Mouse (Mus musculus) limb, embryonic 10.5 days (tissue): ENCODE measurements around the gene Spata20. TPM values are rescaled to one million over a fixed set of nuclear protein-coding genes. Genes with fewer than 3 reads are reported as not detected.

Experiments
- DNase-seq: peaks from one replicate; pipeline ENCODE4 v3.0.0-alpha.2; 2017; ENCODE audit warnings: low spot score
- H3K27ac ChIP-seq: fragments of 300-500 bp; sonication (generic); 2 replicates; pipeline ENCODE4 v1.5.1; 2016; ENCODE audit warnings: mild to moderate bottlenecking
- H3K27me3 ChIP-seq: fragments of 300-500 bp; sonication (generic); 2 replicates; pipeline ENCODE4 v1.6.1; 2016; ENCODE audit warnings: low read depth, mild to moderate bottlenecking; ENCODE audit not compliant: poor library complexity, severe bottlenecking
- H3K36me3 ChIP-seq: fragments of 300-500 bp; sonication (generic); 2 replicates; pipeline ENCODE4 v1.6.1; 2016; ENCODE audit warnings: mild to moderate bottlenecking, moderate library complexity
- H3K4me1 ChIP-seq: fragments of 300-500 bp; sonication (generic); 2 replicates; pipeline ENCODE4 v1.6.1; 2016
- H3K4me3 ChIP-seq: fragments of 300-500 bp; sonication (generic); 2 replicates; pipeline ENCODE4 v1.5.1; 2016; ENCODE audit warnings: mild to moderate bottlenecking, moderate library complexity
- H3K9me3 ChIP-seq: fragments of 300-500 bp; sonication (generic); replicated peaks from 2 replicates; pipeline ENCODE4 v1.6.1; 2016; ENCODE audit warnings: mild to moderate bottlenecking
- WGBS: fragments of 180-500 bp; shearing (Covaris S2); methylation state at CpG from one replicate; pipeline ENCODE4 v1.1.7; 2016; 5-methylcytosine and 5-hydroxymethylcytosine counted together
- polyA plus RNA-seq: library from polyadenylated mRNA; unstranded; fragments of >200 nt; fragmentation: Nextera tagmentation; extraction: Ambion mirVana; gene quantifications from 2 replicates; pipeline ENCODE4 v1.2.1, GENCODE M21; 2016

Spata20 gene
- polyA plus RNA-seq, 1 experiment from 2014 or later, result not detected

- 93% methylated on average over 11 of the region's 11 CpGs for WGBS
- H3K4me3 ChIP-seq, result no peak overlapping the region
- peaks cover 36% of the 10 kb centered on the region for H3K4me1 ChIP-seq
- peaks cover 82% of the 10 kb centered on the region for H3K36me3 ChIP-seq
- no peak overlapping the region for H3K27ac ChIP-seq
- DNase-seq, result no peak
- no peaks in the 10 kb centered on the region for H3K9me3 ChIP-seq
- H3K27me3 ChIP-seq, result no peaks in the 10 kb centered on the region
These were observed 24.1 kb downstream of the Spata20 start for GRCm38 (mm10) chr11:94461856-94462255.

GRCm38 (mm10) chr11:94457001-94457400 is 29.0 kb downstream of the Spata20 start:
- DNase-seq, result no peak
- Histone ChIP-seq H3K4me3 (no peak overlapping the region), H3K9me3 (no peaks in the 10 kb centered on the region), H3K4me1 (peaks cover 16% of the 10 kb centered on the region), H3K27me3 (no peaks in the 10 kb centered on the region), H3K27ac (0 out of 2 replicates have a peak overlapping the region, but pooled peaks have one; percentile 50), H3K36me3 (peaks cover 89% of the 10 kb centered on the region)
- 84% methylated on average over 15 of the region's 15 CpGs for WGBS

GRCm38 (mm10) chr11:94456347-94456746 is 29.6 kb downstream of the Spata20 start:
- H3K4me1 ChIP-seq, result peaks cover 22% of the 10 kb centered on the region
- H3K27me3 ChIP-seq, result no peaks in the 10 kb centered on the region
- no peak for DNase-seq
- peaks cover 89% of the 10 kb centered on the region for H3K36me3 ChIP-seq
- H3K9me3 ChIP-seq, result no peaks in the 10 kb centered on the region
- WGBS, result 72% methylated on average over 3 of the region's 3 CpGs
- H3K4me3 ChIP-seq, result no peak overlapping the region
- no peak overlapping the region for H3K27ac ChIP-seq

GRCm38 (mm10) chr11:94455161-94455820 is 30.7 kb downstream of the Spata20 start:
- Histone ChIP-seq H3K9me3 (no peaks in the 10 kb centered on the region), H3K4me3 (no peak overlapping the region), H3K27ac (0 out of 2 replicates have a peak overlapping the region, but pooled peaks have one; percentile 54), H3K27me3 (no peaks in the 10 kb centered on the region), H3K36me3 (peaks cover 88% of the 10 kb centered on the region), H3K4me1 (peaks cover 32% of the 10 kb centered on the region)
- 79% methylated on average over 10 of the region's 10 CpGs for WGBS
- no peak for DNase-seq

GRCm38 (mm10) chr11:94454756-94455155 is 31.2 kb downstream of the Spata20 start:
- Histone ChIP-seq H3K4me3 (no peak overlapping the region), H3K27me3 (no peaks in the 10 kb centered on the region), H3K27ac (no peak overlapping the region), H3K9me3 (no peaks in the 10 kb centered on the region), H3K4me1 (peaks cover 38% of the 10 kb centered on the region), H3K36me3 (peaks cover 88% of the 10 kb centered on the region)
- WGBS, result 64% methylated on average over 5 of the region's 5 CpGs
- no peak for DNase-seq

- Histone ChIP-seq H3K4me3 (no peak overlapping the region), H3K27me3 (no peaks in the 10 kb centered on the region), H3K4me1 (peaks cover 37% of the 10 kb centered on the region), H3K36me3 (peaks cover 80% of the 10 kb centered on the region), H3K9me3 (no peaks in the 10 kb centered on the region), H3K27ac (no peak overlapping the region)
- DNase-seq, result no peak
- 44% methylated on average over 12 of the region's 12 CpGs for WGBS
These were observed 34.7 kb downstream of the Spata20 start for GRCm38 (mm10) chr11:94451091-94451773.

- Histone ChIP-seq H3K36me3 (peaks cover 79% of the 10 kb centered on the region), H3K9me3 (no peaks in the 10 kb centered on the region), H3K27ac (no peak overlapping the region), H3K4me1 (peaks cover 27% of the 10 kb centered on the region), H3K4me3 (no peak overlapping the region), H3K27me3 (no peaks in the 10 kb centered on the region)
- DNase-seq, result no peak
- 68% methylated on average over 5 of the region's 5 CpGs for WGBS
These were observed 36.1 kb downstream of the Spata20 start for GRCm38 (mm10) chr11:94449886-94450285.

- Histone ChIP-seq H3K27ac (no peak overlapping the region), H3K4me1 (peaks cover 27% of the 10 kb centered on the region), H3K27me3 (no peaks in the 10 kb centered on the region), H3K4me3 (no peak overlapping the region), H3K9me3 (no peaks in the 10 kb centered on the region), H3K36me3 (peaks cover 78% of the 10 kb centered on the region)
- 63% methylated on average over 8 of the region's 8 CpGs for WGBS
- no peak for DNase-seq
These were observed 36.7 kb downstream of the Spata20 start for GRCm38 (mm10) chr11:94449239-94449638.

- H3K4me3 ChIP-seq, result no peak overlapping the region
- no peak for DNase-seq
- H3K36me3 ChIP-seq, result peaks cover 89% of the 10 kb centered on the region
- no peak overlapping the region for H3K27ac ChIP-seq
- H3K9me3 ChIP-seq, result no peaks in the 10 kb centered on the region
- WGBS, result 55% methylated on average over 3 of the region's 3 CpGs
- peaks cover 48% of the 10 kb centered on the region for H3K4me1 ChIP-seq
- no peaks in the 10 kb centered on the region for H3K27me3 ChIP-seq
These were observed 39.0 kb downstream of the Spata20 start for GRCm38 (mm10) chr11:94447017-94447416.

GRCm38 (mm10) chr11:94445300-94445699 is 40.7 kb downstream of the Spata20 start:
- Histone ChIP-seq H3K9me3 (no peaks in the 10 kb centered on the region), H3K36me3 (peaks cover 90% of the 10 kb centered on the region), H3K27me3 (no peaks in the 10 kb centered on the region), H3K4me1 (peaks cover 49% of the 10 kb centered on the region), H3K27ac (no peak overlapping the region), H3K4me3 (no peak overlapping the region)
- no peak for DNase-seq
- 50% methylated on average over 4 of the region's 4 CpGs for WGBS

- DNase-seq, result no peak
- 74% methylated on average over 5 of the region's 5 CpGs for WGBS
- H3K36me3 ChIP-seq, result peaks cover 90% of the 10 kb centered on the region
- no peaks in the 10 kb centered on the region for H3K27me3 ChIP-seq
- peaks cover 47% of the 10 kb centered on the region for H3K4me1 ChIP-seq
- no peaks in the 10 kb centered on the region for H3K9me3 ChIP-seq
- no peak overlapping the region for H3K27ac ChIP-seq
- no peak overlapping the region for H3K4me3 ChIP-seq
These were observed 41.1 kb downstream of the Spata20 start for GRCm38 (mm10) chr11:94444829-94445228.

GRCm38 (mm10) chr11:94441752-94442151 is 44.2 kb downstream of the Spata20 start:
- Histone ChIP-seq H3K4me3 (no peak overlapping the region), H3K27me3 (no peaks in the 10 kb centered on the region), H3K4me1 (peaks cover 63% of the 10 kb centered on the region), H3K9me3 (no peaks in the 10 kb centered on the region), H3K36me3 (peaks cover 90% of the 10 kb centered on the region), H3K27ac (0 out of 2 replicates have a peak overlapping the region, but pooled peaks have one; percentile 47)
- DNase-seq, result no peak
- WGBS, result 79% methylated on average over 9 of the region's 9 CpGs

- Histone ChIP-seq H3K4me3 (no peak overlapping the region), H3K27ac (peak overlapping the region; percentile 47; the same call in 1 of the 2 replicates), H3K36me3 (peaks cover 93% of the 10 kb centered on the region), H3K4me1 (peaks cover 63% of the 10 kb centered on the region), H3K27me3 (no peaks in the 10 kb centered on the region), H3K9me3 (no peaks in the 10 kb centered on the region)
- DNase-seq, result no peak
- WGBS, result 41% methylated on average over 7 of the region's 7 CpGs
These were observed 44.9 kb downstream of the Spata20 start for GRCm38 (mm10) chr11:94441122-94441521.
